Mouse (Mus musculus) cerebellum, adult (tissue): ENCODE results near the gene Supt4a.

Experiments
- ATAC-seq: cut with Nextera tagmentation; 2 replicates; pipeline ENCODE4 v1.9.2; 2017; ENCODE audit warnings: mild to moderate bottlenecking, moderate library complexity, mixed read lengths; ENCODE audit not compliant: insufficient number of reproducible peaks, low FRiP score, low TSS enrichment

Gene Supt4a

DNA sequence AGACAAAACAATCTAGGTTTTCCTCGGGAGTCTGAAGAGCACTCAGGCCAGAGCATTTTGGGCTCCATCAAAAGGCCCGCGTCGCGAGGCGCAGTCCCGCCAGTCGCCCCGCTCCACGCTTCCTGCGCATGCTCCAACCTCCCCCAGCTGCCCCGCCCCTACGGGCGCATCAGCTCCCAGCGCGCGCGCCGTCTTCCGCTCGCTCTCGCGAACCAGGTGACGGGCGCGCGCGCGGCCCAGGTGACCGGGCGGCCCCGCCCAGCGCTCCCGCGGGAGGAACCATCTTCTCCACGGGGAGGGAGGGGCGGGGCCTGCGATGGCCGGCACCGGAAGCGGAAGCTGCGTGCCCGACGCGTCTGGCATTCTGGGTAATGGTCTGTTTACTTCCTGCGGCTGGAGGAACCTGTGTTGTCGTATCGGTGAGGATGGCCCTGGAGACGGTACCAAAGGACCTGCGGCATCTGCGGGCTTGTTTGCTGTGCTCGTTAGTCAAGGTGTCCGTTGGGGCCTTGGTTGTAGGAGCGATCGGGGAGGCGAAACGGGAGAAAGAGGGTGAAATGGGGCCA, at the start of gene Supt4a:
Gene Supt4a, plus strand, starts transcription at position 378 of the 566 bp plus-strand sequence.
- ATAC-seq, result peak; percentile 88

DNA sequence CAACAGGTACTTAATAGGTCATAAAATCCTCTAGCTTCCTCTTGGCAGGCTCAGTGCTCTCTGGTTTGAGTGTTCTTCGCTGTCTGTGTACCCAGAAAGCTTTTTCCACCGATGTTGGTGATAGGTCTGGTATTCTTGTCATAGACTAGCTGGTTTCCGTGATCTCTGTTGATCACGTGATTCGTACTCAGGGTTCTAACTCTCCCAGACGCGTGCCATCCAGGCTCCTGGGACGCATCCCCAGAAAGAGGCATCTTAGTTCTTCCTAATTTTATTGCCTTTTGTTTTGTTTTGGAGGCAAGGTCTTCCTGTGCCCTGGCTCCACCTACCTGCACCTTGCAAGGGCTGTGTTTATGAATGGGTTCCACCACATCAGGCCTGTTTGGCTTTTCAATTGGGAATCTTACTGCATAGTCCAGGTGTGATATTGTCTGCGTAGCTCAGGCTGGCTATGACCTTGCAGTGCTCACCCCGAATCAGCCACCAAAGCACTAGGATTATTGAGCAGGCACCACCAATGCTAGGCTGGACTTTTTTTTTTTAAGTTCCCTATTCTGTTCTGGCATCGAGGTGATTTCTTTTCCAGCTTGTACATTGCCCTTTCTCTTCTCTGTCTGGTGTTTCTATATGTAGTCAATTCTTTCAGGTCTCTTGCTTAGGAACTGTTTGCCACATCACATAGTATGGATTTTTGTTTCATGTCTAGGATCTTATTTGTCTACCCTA, 48.7 kb upstream of the Supt4a start:
- no peak for ATAC-seq

DNA sequence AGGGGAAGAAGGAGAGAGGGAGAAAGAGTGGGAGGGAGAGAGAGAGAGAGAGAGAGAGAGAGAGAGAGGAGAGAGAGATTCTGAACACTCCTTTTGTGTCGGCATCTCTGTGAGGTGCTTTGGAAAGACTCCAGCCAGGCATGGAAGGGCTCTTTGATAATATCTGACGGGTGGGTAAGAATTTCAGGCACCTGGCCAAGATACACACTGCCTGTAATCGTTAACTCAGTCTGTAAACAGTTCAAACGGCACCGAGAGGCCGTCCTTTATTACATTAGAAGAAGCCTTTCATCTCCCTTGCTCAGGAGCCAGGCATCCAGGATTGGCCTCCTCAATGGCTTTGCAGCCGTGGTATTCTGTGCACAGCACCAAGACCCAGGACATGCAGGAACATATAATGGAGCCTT, 47.9 kb upstream of the Supt4a start:
- ATAC-seq, result no peak

DNA sequence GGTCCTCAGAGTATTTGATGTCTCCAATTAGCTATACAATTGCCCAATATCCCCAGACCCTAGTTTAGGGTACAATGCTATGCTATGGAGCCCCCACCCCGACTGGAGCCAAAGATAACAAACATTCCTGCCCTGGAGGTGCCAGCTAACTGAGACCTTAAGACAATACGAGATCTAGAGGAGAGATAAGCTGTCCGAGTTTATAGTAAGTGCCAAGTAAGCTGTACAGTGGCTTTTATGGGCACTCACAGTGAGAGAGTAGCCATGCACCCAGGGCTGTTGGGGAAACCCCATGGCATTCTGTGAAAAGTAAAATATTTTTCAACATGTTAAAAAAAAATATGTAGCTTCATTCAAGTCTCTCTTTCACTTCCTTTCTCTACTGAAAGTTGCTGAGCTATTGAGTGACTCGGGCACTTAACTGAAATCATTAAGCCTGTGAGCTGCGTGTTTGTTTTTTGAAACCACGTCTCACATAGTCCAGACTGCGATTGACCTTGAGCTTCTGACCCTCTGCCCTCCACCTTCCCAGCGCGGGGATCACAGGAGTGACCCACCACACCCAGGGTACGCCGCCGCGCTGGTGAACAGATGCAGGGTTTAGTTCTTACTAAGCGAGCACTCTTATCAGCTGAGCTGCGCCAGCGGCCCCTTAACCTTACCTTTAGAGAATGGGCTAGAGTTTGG, 47.2 kb upstream of the Supt4a start:
- no peak for ATAC-seq

DNA sequence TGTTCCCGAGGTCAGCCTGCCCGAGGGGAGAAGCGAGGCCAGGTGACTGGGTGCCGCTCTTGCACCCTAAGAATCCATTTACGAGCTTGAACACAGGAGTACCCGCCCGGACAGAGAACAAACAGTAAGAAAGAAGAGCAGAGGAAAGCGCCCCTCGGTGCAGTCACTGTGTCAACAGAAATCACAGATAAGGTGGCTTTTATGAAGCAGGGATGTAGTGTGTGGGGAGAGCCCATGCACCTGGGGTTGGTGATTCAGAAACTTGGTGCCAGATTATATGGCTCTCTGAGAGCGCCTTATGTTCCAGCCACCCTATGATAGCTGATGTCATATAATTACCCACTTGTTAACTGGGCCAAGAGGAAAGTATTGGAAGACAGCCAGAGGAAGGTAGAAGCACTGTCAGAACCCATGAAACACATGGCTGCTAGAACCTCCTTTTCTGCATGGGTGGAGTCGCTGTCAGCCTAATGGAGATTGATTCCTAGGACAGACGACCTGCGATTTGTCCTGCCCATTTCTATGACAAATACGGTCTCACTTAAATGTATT, 40.1 kb upstream of the Supt4a start:
- no peak for ATAC-seq

DNA sequence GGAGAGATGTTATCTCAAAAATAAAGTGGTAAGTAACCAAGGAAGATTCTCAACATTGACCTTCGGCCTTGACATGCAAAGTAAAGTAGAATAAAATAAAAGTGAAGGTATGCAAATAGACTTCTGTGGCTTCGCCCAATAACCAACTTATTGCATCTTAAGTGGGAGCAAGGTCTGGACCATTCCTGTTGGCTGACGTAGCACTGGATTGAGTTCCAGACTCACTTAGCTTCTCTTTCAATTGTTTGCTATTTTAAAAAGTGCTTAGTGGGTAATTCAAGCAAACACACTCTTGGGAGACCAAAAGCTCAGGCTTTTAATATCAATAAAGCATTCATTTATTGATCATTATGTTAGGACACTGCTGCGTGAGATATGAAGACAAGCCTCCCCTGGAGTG, 39.2 kb upstream of the Supt4a start:
- no peak for ATAC-seq

DNA sequence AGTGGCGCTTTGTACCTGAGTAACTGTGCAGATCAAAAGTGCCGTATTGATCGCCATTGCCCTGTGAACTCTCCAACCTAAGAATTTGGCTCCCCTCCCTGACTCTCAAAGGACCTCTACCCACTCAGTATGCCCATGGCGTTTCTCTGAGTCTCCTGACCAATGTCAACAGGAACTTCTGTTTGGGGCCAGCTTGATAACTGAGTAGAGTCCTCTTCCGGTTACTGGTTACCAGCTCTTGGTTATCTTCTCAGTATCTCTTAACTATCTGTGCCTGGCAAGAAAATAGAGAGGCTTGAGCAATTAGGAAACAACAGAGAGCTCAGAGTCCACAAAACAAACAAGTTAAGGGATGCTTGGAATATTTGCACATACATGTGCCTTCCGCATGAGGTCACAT, 36.2 kb upstream of the Supt4a start:
- no peak for ATAC-seq

DNA sequence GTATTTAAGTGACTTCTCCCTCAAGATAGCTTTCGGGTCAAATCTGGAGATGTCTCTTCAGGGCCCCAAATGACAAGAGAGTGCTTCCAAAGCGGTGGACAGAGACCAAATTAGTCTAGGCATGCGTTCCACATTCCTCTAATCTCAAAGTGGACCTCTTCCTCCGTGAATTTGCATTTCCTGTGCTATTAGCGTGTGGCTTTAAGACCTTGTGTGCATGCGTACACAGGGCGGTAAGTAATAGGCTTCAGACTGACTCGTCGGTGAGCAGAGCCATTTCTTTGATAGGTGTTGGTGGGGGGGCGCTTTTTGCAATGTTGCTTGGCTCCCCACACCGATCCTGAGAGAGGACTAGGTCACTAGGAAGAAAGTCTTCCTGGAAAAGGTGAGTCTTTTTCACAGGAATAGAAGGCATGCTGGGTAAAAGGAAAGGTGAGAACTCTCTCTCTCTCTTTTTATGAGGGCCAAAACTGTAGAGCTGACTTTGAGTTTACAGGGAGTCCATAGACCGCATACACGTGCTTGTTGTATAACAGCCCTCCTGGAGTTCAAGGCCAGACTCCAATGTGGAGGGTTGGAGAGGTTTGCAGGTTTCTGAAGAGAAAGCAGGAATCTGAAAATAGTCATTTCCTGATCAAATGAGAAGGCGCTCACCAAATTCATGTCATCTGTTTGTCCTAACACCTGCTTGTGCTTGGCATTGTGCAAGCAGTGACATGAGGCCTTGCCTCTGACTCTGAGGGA, 35.3 kb upstream of the Supt4a start:
- no peak for ATAC-seq

DNA sequence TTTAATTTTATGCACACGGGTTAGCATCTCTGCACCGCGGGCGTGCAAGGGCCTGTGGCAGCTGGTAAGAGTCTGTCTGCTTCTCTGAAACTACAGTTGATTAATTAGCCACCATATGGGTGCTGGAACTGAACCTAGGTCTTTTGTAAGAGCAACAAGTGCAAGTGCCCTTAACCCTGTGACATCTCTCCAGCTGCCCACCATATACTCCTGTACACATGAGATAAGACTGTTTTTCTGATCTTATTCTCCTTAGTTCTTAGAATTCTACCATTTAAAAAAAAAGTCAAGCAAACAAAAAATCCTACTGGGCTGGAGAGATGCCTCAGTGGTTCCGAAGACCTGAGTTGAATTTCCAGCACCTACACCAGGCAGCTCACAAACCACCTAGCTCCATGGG, 33.7 kb upstream of the Supt4a start:
- ATAC-seq, result no peak

DNA sequence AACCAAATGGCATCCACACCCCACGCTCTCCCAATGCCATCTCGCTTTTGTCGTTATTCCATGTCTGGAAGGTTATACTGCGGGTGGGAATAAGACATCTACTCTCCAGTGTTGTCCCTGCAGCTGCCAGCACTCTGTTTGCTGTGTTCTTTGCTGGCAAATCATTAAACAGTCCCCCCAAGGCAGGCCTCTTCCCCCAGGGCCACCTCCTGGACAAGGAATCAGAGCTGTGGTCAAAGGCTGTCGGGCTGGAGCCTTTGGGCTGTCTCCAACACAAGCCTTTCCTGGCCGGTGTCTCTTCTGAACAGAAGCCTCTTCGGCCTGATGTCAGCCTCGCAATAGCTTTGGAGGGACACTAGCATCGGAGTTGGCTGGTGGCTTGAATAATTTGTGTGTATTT, 33.1 kb upstream of the Supt4a start:
- ATAC-seq, result no peak

DNA sequence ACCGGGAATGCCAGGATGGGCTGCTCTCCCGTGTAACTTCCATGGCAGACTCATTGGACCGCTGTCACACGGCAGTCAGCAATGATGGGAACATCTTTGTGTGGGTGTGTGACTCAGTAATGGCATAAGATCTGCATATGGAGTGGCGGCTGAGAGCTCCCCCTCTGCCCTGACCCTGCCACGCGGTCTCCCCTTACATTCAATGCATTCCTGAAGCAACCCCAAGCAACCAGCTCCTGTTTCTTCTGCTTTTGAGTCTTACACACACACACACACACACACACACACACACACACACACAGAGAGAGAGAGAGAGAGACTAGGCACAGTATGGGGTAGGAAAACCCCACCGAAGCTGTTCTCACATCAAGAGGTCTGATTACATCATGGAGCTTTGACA, 29.8 kb upstream of the Supt4a start:
- ATAC-seq, result no peak

DNA sequence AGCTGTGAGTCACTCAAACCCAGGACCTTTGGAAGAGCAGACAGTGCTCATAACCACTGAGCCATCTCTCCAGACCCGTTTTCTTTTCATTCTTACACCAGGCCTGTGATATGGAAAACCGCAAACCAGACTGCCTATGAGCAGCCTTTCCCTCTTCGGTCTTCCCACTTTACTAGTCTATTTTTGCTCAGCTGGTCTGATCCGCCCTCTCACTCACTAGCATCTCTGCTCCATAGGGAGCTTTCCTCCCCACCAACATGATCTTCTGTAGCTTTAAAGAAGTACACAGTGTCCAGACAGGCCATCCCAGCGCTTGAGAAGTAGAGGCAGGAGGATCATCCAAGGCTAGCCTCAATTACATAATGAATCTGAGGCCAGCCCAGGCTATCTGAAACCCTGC, 28.4 kb upstream of the Supt4a start:
- no peak for ATAC-seq

DNA sequence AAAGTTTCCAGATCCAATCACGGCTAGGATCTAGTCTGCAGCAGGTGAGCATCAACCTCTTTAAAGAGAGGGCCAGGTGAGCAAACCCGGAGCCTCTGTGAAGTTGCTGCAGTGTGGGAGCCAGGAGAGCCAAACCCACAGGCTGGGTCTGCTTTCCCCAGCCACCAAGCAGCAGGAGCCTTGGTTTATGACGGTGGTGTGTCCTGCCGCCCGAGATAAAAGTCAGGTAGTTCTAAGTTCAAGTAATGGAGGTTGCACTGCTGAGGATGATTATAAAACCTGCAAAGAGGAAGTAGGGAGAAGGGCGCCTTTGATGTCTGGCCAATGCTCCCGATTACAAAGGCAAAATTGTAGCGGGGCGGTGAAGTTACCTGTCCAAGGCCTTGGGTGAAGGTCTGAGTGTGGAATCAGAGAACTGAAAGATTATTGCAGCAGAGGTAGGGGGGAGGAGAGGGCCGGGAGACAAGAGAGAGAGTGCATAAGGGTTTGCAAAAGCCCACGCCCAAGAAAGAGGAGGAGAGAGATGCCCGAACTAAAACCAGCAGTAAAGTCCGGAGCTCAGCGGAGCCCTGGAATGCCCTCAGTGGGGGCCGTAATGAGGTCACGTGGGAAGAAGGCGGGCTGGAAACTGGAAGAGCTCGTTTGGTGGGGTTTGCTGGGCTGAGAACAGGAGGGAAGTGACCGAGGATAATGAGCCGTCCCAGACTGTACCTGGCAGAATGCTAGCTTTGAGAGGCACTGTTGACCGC, 27.7 kb upstream of the Supt4a start:
- ATAC-seq, result no peak

DNA sequence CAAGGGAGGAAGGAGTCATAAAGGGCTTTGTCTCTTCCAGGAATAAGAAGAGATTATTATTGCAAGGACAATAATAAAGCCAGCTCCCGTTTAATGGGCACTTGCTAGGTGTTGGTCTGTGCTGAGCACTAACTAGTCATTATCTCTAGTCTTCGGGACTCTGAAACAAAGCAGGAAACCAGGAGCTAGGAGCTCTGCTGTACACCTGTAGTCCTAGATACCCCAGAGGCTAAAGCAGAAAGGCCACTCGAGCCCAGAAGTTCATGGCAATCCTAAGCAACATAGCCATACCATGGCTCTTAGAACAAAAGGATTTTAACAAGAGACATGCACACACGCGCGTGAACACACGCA, 27.1 kb upstream of the Supt4a start:
- no peak for ATAC-seq

DNA sequence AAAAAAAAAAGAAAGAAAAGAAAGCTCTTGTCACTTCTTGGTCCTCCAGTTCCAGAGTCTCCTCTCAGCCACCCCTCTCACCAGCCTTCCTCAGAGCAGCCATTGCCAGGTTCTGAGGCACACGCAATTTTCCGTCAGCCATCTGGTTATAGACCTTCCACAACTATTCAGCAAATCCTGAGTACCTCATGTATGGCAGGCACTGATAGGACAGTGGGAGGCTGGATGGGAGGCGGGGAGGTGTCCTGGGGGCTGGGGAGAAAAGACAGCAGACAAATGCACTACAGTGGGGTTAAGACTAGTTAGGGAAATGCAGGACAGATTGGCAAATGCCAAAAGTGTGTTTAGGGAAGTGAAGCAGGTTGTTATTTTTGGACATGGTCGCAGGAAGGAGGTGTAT, 25.2 kb upstream of the Supt4a start:
- no peak for ATAC-seq

DNA sequence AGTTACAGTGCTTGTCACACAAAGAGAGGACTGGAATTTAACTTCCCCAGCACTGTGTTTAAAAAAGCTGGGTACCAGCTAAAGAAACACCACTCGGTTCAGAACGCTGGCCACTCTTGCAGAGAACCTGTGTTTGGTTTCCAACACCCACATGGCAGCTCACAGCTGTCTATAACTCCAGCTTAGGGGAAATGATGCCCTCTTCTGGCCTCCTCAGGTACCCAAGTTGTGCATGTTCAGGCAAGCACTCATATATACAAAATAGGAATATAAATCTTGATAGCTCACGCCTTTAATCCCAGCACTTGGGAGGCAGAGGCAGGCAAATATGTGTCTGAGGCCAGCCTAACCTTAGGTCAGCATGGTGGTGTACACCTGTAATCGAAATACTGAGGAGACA, 21.4 kb upstream of the Supt4a start:
- no peak for ATAC-seq

DNA sequence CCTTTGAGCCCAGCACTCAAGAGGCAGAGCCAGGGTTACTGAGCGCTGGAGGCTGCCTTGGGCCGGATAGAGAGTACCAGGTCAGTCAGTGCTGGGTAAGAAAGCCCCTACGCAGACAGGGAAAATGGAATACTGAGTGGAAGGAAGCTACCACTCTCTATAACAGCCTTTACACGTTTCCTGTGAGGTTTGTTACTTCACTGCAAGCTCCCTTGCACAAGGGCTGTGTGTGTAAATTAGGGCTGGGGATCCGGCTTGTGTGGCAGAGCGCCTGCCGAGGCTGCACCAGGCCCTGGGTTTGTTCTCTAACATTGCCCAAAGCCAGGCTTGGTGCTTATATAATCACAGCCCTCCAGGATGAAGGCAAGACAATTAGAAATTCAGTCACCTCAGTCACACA, 17.8 kb upstream of the Supt4a start:
- ATAC-seq, result no peak

DNA sequence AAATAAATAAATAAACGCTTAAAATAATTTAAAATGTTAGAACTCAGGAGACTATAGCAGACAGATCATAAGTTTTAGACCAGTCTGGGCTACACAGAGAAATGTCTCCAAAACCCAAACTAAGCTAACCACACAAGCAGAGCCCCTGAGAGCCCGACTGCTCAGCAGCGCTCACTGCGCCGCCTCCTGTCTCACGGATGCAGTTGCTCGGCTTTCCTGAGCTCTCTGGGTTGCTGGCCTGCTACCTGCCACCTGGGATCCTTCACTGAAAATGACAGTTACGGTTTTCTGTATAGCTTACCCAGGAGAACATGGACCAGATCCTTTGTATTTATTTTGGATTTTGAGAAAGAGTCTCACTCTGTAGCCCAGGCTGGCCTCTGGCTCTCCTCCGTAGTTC, 17.0 kb upstream of the Supt4a start:
- ATAC-seq, result no peak

DNA sequence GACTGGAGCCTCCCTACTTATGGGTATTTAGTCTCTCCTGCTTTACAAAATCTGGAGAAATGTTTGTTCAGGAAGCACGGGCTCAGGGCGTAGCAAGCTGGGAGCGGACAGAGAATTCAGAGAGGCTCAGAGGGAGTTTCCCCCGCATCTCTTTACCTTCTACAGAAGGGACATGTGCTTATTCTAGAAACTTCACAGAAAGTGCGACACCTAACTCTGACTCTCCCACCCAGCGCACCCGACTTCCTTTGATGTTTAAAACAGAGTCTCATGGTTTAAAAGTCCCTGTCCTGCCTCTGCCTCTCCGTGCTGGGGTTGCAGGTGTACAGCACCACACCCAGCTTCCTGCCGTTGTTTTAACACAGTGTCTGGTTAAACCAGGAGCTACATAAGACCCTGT, 16.5 kb upstream of the Supt4a start:
- no peak for ATAC-seq

DNA sequence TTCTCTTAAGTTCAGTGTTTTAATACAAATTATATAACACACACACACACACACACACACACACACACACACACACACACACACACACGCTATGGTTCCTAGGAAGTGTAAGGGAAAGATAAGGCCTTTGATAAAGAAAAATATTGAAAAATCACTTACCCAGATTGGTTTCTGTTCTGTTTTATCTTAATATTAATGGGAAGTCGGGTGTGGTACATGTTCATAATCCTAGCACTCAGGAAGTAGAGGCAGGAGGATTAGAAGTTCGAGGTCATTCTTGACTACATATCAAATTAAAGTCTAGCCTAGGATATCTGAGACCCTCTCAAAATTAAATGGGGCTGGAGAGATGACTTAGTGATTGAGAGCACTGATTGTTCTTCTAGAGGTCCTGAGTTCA, 15.2 kb upstream of the Supt4a start:
- no peak for ATAC-seq
